Mouse (Mus musculus) embryonic facial prominence, embryonic 11.5 days (tissue): ENCODE measurements around the gene Wasf2. TPM values are rescaled to one million over a fixed set of nuclear protein-coding genes. Genes with fewer than 3 reads are reported as not detected.

Source experiments
- ATAC-seq: fragments of 200-750 bp; cut with Nextera tagmentation; replicated peaks from 2 replicates; pipeline ENCODE4 v1.8.0; 2017; ENCODE audit warnings: low read depth; ENCODE audit not compliant: insufficient number of reproducible peaks, low FRiP score, low TSS enrichment
- DNase-seq: peaks from one replicate; pipeline ENCODE4 v3.0.0-alpha.2; 2015; ENCODE audit warnings: low spot score
- H3K27ac ChIP-seq: fragments of 300-500 bp; sonication (generic); replicated peaks from 2 replicates; pipeline ENCODE4 v1.5.1; 2014; ENCODE audit warnings: mild to moderate bottlenecking, low read depth, low read length, control low read depth
- H3K27me3 ChIP-seq: fragments of 300-500 bp; sonication (generic); 2 replicates; pipeline ENCODE4 v1.6.1; 2014; ENCODE audit warnings: mild to moderate bottlenecking, low read length, moderate library complexity, mixed read lengths; ENCODE audit not compliant: control insufficient read depth, insufficient read depth
- H3K36me3 ChIP-seq: fragments of 300-500 bp; sonication (generic); replicated peaks from 2 replicates; pipeline ENCODE4 v1.6.1; 2014; ENCODE audit warnings: low read depth, mild to moderate bottlenecking, low read length, moderate library complexity, mixed read lengths; ENCODE audit not compliant: control insufficient read depth, insufficient read depth
- H3K4me1 ChIP-seq: fragments of 300-500 bp; sonication (generic); 2 replicates; pipeline ENCODE4 v1.6.1; 2014; ENCODE audit warnings: low read length, mixed read lengths; ENCODE audit not compliant: control insufficient read depth, insufficient read depth
- H3K4me2 ChIP-seq: fragments of 300-500 bp; sonication (generic); 2 replicates; pipeline ENCODE4 v1.6.1; 2014; ENCODE audit warnings: low read depth, mild to moderate bottlenecking, control low read depth, low read length, moderate library complexity
- H3K4me3 ChIP-seq: fragments of 300-500 bp; sonication (generic); 2 replicates; pipeline ENCODE4 v1.5.1; 2014; ENCODE audit warnings: low read depth, low read length, control low read depth
- H3K9ac ChIP-seq: fragments of 300-500 bp; sonication (generic); replicated peaks from 2 replicates; pipeline ENCODE4 v1.6.1; 2014; ENCODE audit warnings: mild to moderate bottlenecking, control low read depth, low read length
- H3K9me3 ChIP-seq: fragments of 300-500 bp; sonication (generic); replicated peaks from 2 replicates; pipeline ENCODE4 v1.6.1; 2016; ENCODE audit warnings: mild to moderate bottlenecking, low read length, inconsistent platforms, mixed read lengths; ENCODE audit not compliant: control insufficient read depth
- WGBS: fragments of 180-500 bp; shearing (Covaris S2); extraction: QIAGEN DNeasy Blood & Tissue Kit; methylation state at CpG from one replicate; pipeline ENCODE4 v1.1.7; 2014; 5-methylcytosine and 5-hydroxymethylcytosine counted together
- polyA plus RNA-seq: library from polyadenylated mRNA; unstranded; fragments of >200 nt; fragmentation: Nextera tagmentation; extraction: Ambion mirVana; gene quantifications from 2 replicates; pipeline ENCODE4 v1.2.1, GENCODE M21; 2014

Gene Wasf2
- polyA plus RNA-seq, 1 experiment from 2014 or later, result 75.9 TPM

DNA sequence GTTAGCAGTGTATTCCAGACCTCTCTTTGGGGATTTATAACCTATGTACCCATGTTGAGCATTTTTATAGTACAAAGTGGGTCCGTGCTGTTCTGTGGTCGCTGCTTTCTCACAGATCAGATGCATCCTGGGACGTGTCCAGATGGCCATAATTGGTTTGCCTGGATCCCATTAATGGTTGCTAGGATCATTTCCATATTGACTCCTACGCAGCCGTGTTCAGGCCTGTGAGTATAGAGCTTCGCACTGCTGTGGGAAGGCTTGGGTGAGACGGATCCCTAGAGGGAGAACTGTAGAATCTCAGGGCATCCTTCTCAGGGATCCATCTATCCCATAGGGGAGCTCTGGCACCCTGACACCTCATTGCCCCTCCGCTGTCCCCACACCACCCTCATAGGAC, 99.3 kb downstream of the Wasf2 start:
- no peak overlapping the region for H3K9ac ChIP-seq
- ATAC-seq (peak; percentile 35; the same call in 1 of the 2 replicates), DNase-seq (peak; percentile 74)
- no peak overlapping the region for H3K27ac ChIP-seq
- no peak overlapping the region for H3K4me2 ChIP-seq
- no peaks in the 10 kb centered on the region for H3K4me1 ChIP-seq
- no peaks in the 10 kb centered on the region for H3K36me3 ChIP-seq
- H3K4me3 ChIP-seq, result no peak overlapping the region
- H3K9me3 ChIP-seq, result no peaks in the 10 kb centered on the region
- no peaks in the 10 kb centered on the region for H3K27me3 ChIP-seq
- 46% methylated on average over 8 of the region's 8 CpGs for WGBS

DNA sequence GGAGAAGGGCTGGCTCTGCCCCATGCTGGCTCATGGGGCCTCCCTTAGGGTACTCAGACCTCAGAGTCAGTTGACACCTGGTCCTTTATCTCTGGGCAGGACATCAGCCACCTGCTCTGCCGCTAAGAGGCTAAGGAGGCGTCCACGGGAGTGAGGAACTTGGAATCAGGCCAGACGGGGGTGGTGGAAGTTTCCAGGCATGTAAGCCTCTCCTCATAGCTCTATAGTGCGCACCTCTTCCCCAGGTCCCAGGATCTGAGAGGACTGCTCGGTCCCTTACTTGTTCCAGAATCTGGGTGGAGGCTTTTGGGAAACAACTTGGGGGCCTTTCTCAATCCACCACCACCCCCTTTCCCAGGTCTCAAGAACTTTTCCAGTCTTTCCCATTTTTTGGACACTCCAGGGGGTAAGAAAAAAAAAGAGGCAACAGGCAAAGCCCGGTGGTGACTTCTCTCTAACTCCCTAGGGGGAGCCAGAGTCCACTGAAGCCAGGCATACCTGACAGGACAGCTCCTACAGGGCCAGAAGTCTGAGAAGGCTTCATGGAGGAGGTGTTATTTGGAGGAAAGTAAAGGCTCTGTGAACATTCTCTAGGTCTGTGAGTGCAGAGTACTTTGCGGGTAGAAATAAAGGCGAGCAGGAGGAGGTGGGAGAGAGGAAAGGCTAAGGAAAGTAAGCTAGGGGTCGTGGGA, 103.1 kb downstream of the Wasf2 start:
- H3K4me2 ChIP-seq, result no peak overlapping the region
- no peak overlapping the region for H3K9ac ChIP-seq
- no peaks in the 10 kb centered on the region for H3K4me1 ChIP-seq
- peak; percentile 60 for DNase-seq
- ATAC-seq, result no peak
- no peak overlapping the region for H3K4me3 ChIP-seq
- no peaks in the 10 kb centered on the region for H3K9me3 ChIP-seq
- no peak overlapping the region for H3K27ac ChIP-seq
- WGBS, result 47% methylated on average over 10 of the region's 10 CpGs
- H3K27me3 ChIP-seq, result no peaks in the 10 kb centered on the region
- H3K36me3 ChIP-seq, result no peaks in the 10 kb centered on the region

DNA sequence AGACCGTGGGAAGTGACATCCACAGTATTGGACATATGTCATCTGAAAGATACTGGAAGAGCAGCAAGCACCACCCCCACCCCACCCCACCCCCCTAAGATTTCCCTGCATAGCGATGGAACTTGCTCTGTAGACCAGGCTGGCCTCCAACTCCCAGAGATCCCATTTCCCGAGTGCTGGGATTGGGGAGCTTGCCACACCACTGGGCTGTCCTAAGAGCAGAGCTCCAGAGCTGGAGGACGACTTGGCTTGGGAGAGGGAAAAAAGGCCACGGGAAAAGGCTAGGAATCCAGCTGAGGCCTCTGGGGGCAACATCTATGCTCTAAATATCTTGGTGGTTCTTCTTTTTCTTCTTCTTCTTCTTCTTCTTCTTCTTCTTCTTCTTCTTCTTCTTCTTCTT, 104.5 kb downstream of the Wasf2 start:
- Histone ChIP-seq H3K9ac (no peak overlapping the region), H3K4me1 (no peaks in the 10 kb centered on the region), H3K36me3 (no peaks in the 10 kb centered on the region), H3K27ac (no peak overlapping the region), H3K4me3 (no peak overlapping the region), H3K9me3 (no peaks in the 10 kb centered on the region), H3K4me2 (no peak overlapping the region), H3K27me3 (no peaks in the 10 kb centered on the region)
- ATAC-seq, result no peak
- DNase-seq, result no peak
- WGBS, result 61% methylated on average over 5 of the region's 5 CpGs

DNA sequence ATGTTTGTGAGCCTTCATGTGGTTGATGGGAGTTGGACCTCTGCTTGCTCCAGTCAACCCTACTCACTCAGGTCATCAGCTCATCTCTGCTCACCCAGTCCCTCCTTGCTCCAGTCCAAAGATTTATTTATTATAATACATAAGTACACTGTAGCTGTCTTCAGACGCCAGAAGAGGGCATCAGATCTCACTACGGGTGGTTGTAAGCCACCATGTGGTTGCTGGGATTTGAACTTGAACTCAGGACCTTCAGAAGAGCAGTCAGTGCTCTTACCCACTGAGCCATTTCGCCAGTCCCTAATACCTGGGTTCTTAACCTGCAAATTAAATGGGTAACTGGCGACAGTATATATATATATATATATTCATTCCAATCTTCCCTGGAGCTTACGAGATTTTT, 105.1 kb downstream of the Wasf2 start:
- 80% methylated on average over 5 of the region's 5 CpGs for WGBS
- H3K4me2 ChIP-seq, result no peak overlapping the region
- H3K27me3 ChIP-seq, result peaks cover 2% of the 10 kb centered on the region
- no peaks in the 10 kb centered on the region for H3K9me3 ChIP-seq
- ATAC-seq, result no peak
- no peak overlapping the region for H3K9ac ChIP-seq
- H3K27ac ChIP-seq, result no peak overlapping the region
- H3K4me3 ChIP-seq, result no peak overlapping the region
- DNase-seq, result no peak
- H3K36me3 ChIP-seq, result no peaks in the 10 kb centered on the region
- H3K4me1 ChIP-seq, result peaks cover under 1% of the 10 kb centered on the region

DNA sequence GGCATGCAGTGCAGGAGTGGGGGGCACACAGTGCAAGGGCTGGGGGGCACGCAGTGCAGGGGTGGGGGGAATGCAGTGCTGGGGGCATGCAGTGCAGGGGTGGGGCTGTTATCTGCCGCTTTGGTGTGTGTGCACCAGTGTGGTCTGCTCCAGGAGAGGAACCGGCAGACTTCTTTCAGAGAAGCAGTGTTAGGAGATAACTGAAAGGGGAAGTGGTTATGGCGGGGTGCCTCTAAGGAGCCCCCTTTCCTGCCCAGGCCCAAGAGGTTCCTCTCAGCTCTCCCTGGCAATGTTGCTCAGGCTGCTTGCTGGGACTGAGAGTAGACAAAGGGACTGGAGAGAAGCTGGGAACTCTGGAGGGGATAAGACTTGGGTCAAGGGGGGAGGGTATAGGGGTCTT, 107.6 kb downstream of the Wasf2 start:
- no peak overlapping the region for H3K9ac ChIP-seq
- no peak for DNase-seq
- no peak overlapping the region for H3K4me2 ChIP-seq
- ATAC-seq, result no peak
- no peak overlapping the region for H3K27ac ChIP-seq
- peaks cover 3% of the 10 kb centered on the region for H3K4me1 ChIP-seq
- no peaks in the 10 kb centered on the region for H3K9me3 ChIP-seq
- no peak overlapping the region for H3K4me3 ChIP-seq
- peaks cover 7% of the 10 kb centered on the region for H3K27me3 ChIP-seq
- H3K36me3 ChIP-seq, result no peaks in the 10 kb centered on the region
- 78% methylated on average over 4 of the region's 4 CpGs for WGBS

DNA sequence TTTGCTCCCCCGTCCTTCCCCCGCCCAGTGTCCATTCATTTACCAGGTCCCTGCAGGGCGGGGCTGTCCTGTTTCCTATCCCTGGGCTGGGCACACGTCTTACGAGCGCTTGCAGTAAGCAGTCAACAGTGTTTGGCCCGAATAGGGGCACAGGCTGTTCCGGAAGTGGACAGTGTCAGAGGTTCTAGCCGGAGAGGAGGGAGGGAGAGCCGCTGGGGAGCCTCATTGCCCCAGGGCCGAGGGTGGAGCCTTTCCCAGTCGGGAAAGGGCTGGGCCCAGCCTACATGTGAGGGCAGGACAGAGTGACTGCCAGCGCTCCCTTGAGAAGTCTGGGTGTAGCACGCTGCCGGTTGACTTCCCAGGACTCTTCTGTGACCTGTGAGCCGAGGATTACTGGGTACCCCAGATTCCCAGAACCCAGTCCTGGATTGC, 110.2 kb downstream of the Wasf2 start, which contains the start of gene Map3k6:
Gene Map3k6, plus strand, starts transcription at position 329 of the 432 bp plus-strand sequence.
- ATAC-seq, result peak; percentile 42
- DNase-seq, result peak; percentile 44

DNA sequence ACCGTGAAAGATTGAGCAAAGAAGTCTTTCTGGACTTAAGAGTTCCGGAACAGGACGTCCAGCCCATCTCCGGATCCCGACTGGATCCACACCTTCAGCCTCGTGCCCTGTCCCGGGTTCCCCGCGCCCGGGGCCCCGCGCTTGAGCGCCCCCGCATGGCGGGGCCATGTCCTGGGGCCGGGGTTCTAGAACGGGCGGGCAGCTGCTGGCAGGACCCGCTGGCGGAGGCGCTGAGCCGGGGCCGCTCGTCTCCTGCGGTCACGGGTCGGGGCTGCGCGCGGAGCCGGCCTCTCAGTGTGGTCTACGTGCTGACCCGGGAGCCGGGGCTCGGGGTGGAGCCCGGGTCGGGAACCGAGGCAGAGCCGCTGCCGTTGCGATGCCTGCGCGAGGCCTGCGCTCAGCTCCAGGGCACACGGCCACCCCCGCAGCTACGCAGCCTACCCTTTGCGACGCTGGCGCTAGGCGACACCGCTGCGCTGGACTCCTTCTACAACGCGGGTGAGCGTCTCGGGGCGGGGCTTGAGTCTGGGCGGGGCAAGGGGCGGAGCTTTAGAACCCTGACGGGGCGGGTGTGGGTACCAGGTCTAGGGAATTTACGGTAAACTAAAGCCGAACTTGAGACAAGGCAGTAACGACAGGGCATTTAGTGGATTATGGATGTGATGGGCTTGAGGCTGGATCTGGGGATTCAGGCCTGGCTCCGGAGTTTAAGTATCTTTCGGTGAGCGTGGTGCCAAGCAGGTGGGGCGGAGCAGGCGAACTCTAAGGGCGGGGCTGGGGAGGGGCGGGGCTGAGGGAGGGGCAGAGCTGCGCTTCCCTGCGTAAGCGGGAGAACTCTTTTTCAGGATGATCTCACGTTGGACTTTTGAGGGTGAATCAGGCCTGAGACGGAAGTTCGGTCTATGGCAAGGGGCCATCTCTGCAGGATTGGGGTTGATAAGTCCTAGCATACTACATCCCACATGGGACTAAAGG, 110.9 kb downstream of the Wasf2 start:
- Histone ChIP-seq H3K4me2 (peak overlapping the region; percentile 94), H3K4me3 (peak overlapping the region; percentile 53), H3K4me1 (peaks cover 3% of the 10 kb centered on the region), H3K27me3 (peaks cover 7% of the 10 kb centered on the region), H3K9me3 (no peaks in the 10 kb centered on the region), H3K27ac (peak overlapping the region; percentile 59; the same call in 1 of the 2 replicates), H3K9ac (peak overlapping the region; percentile 55), H3K36me3 (no peaks in the 10 kb centered on the region)
- peak; percentile 91 for ATAC-seq
- DNase-seq, result peak; percentile 95
- under 1% methylated on average over 78 of the region's 78 CpGs for WGBS

More for the DNA sequence above, 110.2 kb downstream of the Wasf2 start, which contains the start of gene Map3k6:
- Histone ChIP-seq H3K9ac (peak within 1 kb of the TSS; percentile 55), H3K9me3 (no peaks in the 10 kb centered on the region), H3K27me3 (peaks cover 7% of the 10 kb centered on the region), H3K27ac (peak within 1 kb of the TSS; percentile 59; the same call in 1 of the 2 replicates), H3K36me3 (no peaks in the 10 kb centered on the region), H3K4me2 (peak within 1 kb of the TSS; percentile 94), H3K4me3 (peak within 1 kb of the TSS; percentile 53), H3K4me1 (peaks cover 3% of the 10 kb centered on the region)
- 3% methylated on average over 16 of the region's 16 CpGs for WGBS
